Mouse (Mus musculus) liver, postnatal 0 days (tissue): ENCODE measurements around the gene Rhbdf2. TPM values are rescaled to one million over a fixed set of nuclear protein-coding genes. Genes with fewer than 3 reads are reported as not detected.
"Not testable (repeated sequence)": the region's sequence is repeated elsewhere in the genome, so short reads cannot be mapped to it uniquely, and the experiment has no call there.

Experiments
- ATAC-seq: fragments of 200-750 bp; cut with Nextera tagmentation; 2 replicates; pipeline ENCODE4 v1.8.0; 2017; ENCODE audit warnings: mild to moderate bottlenecking, moderate library complexity
- DNase-seq: peaks from one replicate; pipeline ENCODE4 v3.0.0-alpha.2; 2016
- H3K27ac ChIP-seq: fragments of 300-500 bp; sonication (generic); 2 replicates; pipeline ENCODE4 v1.5.1; 2014; ENCODE audit warnings: antibody characterized with exemption, moderate library complexity, mild to moderate bottlenecking, low read depth
- H3K27me3 ChIP-seq: fragments of 300-500 bp; sonication (generic); 2 replicates; pipeline ENCODE4 v1.6.1; 2014; ENCODE audit warnings: low read length, control low read depth, mixed read lengths; ENCODE audit not compliant: insufficient read depth
- H3K36me3 ChIP-seq: fragments of 300-500 bp; sonication (generic); replicated peaks from 2 replicates; pipeline ENCODE4 v1.6.1; 2014; ENCODE audit warnings: mild to moderate bottlenecking, control low read depth, low read length, moderate library complexity, mixed read lengths; ENCODE audit not compliant: insufficient read depth
- H3K4me1 ChIP-seq: fragments of 300-500 bp; sonication (generic); 2 replicates; pipeline ENCODE4 v1.6.1; 2014; ENCODE audit warnings: antibody characterized with exemption, mild to moderate bottlenecking, control low read depth; ENCODE audit not compliant: insufficient read depth
- H3K4me2 ChIP-seq: fragments of 300-500 bp; sonication (generic); 2 replicates; pipeline ENCODE4 v1.6.1; 2014; ENCODE audit warnings: low read depth, mild to moderate bottlenecking, low read length, moderate library complexity, mixed read lengths
- H3K4me3 ChIP-seq: fragments of 300-500 bp; sonication (generic); 2 replicates; pipeline ENCODE4 v1.5.1; 2014; ENCODE audit warnings: low read depth, low read length
- H3K9ac ChIP-seq: fragments of 300-500 bp; sonication (generic); replicated peaks from 2 replicates; pipeline ENCODE4 v1.6.1; 2014; ENCODE audit warnings: mild to moderate bottlenecking, moderate library complexity
- H3K9me3 ChIP-seq: fragments of 300-500 bp; sonication (generic); 2 replicates; pipeline ENCODE4 v1.6.1; 2016; ENCODE audit warnings: mild to moderate bottlenecking, control low read depth, low read length, mixed read lengths
- CTCF ChIP-seq: sonication (generic); IDR thresholded peaks from 2 replicates; pipeline ENCODE4 v1.5.1; 2016; ENCODE audit warnings: antibody characterized with exemption, low read depth
- EP300 ChIP-seq: IDR thresholded peaks from 2 replicates; pipeline ENCODE4 v1.6.1; 2016; ENCODE audit warnings: antibody characterized with exemption, low read depth, mild to moderate bottlenecking
- WGBS: fragments of 180-500 bp; shearing (Covaris S2); extraction: QIAGEN DNeasy Blood & Tissue Kit; methylation state at CpG from one replicate; pipeline ENCODE4 v1.1.7; 2014; ENCODE audit not compliant: insufficient replicate concordance; 5-methylcytosine and 5-hydroxymethylcytosine counted together
- polyA plus RNA-seq: library from polyadenylated mRNA; unstranded; fragments of >200 nt; fragmentation: Nextera tagmentation; extraction: Ambion mirVana; gene quantifications from 2 replicates; pipeline ENCODE4 v1.2.1, GENCODE M21; 2015

The Rhbdf2 gene
- 4.9 and 6.2 TPM in 2 replicates for polyA plus RNA-seq

GRCm38 (mm10) chr11:116626299-116627071 is at the start of gene Rhbdf2:
Gene Rhbdf2 (minus strand): TSS chr11:116627019.
- no peak within 1 kb of the TSS for H3K27ac ChIP-seq
- TF ChIP-seq EP300: no peak
- no peak for TF ChIP-seq CTCF
- H3K9ac ChIP-seq: no peak within 1 kb of the TSS
- no peak within 1 kb of the TSS for H3K4me2 ChIP-seq
- 68% methylated on average over 10 of the region's 10 CpGs for WGBS
- no peaks in the 10 kb centered on the region for H3K27me3 ChIP-seq
- H3K9me3 ChIP-seq: no peaks in the 10 kb centered on the region
- ATAC-seq (no peak), DNase-seq (no peak)
- no peaks in the 10 kb centered on the region for H3K36me3 ChIP-seq
- peaks cover 35% of the 10 kb centered on the region for H3K4me1 ChIP-seq
- no peak within 1 kb of the TSS for H3K4me3 ChIP-seq

DNA sequence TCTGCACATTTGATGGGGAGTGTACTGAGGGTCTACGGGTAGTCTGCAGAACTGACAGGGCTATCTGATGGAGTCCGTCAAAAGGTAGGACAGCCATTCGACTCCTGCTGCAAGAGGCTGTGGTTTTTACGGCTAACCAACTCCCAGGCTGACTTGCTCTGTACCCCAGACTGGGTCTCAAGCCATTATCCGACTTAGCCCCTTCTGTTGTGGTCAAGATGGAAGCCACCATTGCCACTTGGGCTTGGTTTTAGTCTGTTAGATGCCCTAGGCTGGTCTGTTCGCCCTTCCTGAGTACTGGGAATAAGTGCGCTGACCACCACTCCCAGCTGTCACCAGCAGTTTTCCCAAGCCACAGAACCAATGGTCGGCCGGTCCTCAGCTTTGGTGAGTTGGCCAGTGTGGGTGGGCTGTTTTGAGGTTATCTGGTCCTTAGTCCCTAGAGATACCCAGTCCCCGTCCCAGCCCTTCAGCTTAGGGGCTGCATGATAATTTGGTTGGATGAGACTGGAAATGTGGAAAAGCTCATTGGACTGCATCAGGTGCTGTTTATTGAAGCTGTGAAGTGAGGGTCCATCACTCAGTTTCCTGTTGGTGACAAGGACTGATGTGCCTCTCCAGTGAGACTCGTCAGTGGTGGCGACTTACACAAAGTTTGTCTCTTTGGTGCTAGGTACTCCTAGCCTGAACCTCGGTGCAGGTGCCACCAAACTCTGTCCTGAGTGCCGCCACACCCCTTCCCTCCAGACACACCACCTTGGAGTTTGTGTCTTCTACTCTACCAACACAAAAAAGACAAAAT is 49.6 kb upstream of the Rhbdf2 start:
- WGBS: 79% methylated on average over 14 of the region's 14 CpGs
- H3K27ac ChIP-seq: no peak overlapping the region
- peaks cover 48% of the 10 kb centered on the region for H3K36me3 ChIP-seq
- H3K27me3 ChIP-seq: no peaks in the 10 kb centered on the region
- H3K4me3 ChIP-seq: no peak overlapping the region
- ATAC-seq (no peak), DNase-seq (no peak)
- H3K9me3 ChIP-seq: no peaks in the 10 kb centered on the region
- TF ChIP-seq CTCF (no peak), EP300 (no peak)
- peaks cover 14% of the 10 kb centered on the region for H3K4me1 ChIP-seq
- no peak overlapping the region for H3K4me2 ChIP-seq
- H3K9ac ChIP-seq: no peak overlapping the region

DNA sequence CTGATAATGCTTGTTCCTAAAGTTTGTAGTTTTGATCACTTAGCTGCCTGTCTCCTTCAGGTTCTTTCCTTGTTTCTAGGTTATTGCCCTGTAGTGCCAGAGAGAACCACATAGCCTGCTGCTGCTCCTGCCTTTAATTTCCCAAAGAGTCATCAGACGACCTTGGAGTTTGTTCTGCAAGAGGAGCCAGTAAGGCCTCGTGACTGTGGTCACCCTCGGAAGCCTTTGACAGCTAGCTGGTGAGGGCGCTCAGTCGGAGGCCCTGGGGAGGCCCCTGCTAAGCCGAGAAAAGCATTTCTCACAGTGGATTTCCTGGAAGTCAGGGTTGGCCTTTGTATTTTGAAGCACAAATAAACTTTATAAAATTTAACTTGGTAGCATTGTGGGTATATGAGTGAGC is 48.6 kb upstream of the Rhbdf2 start:
- not testable (repeated sequence) for H3K4me3 ChIP-seq, DNase-seq, H3K9ac ChIP-seq, H3K27me3 ChIP-seq, H3K9me3 ChIP-seq, ATAC-seq, H3K4me2 ChIP-seq, H3K27ac ChIP-seq
- peaks cover 48% of the 10 kb centered on the region for H3K36me3 ChIP-seq
- H3K4me1 ChIP-seq: peaks cover 22% of the 10 kb centered on the region
- WGBS: 61% methylated on average over 6 of the region's 6 CpGs

DNA sequence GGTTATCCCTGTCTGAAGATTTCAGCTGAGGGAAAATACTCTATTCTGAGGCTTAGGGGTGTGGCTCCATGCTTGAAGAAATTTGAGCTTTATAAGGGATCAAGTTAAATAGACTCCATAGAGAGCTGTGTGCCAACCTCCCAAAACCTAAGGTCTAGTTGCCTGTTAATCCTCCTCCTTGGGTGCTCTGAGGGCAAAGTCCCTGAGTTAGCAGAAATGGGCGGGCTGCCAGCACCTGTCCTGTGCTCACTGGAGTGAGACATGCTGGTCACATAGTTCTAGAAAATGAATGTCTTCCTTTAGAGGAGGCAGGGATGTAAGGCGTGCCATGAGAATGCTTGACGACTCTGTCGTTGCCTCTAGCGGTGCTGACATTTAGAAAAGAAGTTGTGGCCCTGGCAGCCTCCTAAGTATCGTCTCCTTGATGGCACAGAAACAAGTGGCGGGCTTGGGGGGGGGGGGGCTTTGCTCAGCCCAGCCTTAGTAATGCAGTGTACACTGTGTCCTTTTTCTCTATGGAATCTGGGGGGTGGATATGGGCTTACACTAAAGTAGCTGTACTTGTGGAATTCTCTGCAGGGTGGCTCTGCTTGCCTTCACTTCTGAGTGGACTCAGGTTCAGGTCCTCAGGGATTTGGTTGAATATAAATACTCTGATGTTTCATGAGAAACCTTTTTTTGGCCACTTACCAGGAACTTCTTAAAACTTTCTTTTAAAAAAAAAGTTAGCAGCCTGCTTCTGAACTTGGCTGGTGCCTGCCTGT is 48.0 kb upstream of the Rhbdf2 start:
- Histone ChIP-seq H3K4me2 (no peak overlapping the region), H3K9ac (no peak overlapping the region), H3K36me3 (peaks cover 48% of the 10 kb centered on the region), H3K4me1 (peaks cover 22% of the 10 kb centered on the region), H3K27me3 (no peaks in the 10 kb centered on the region), H3K4me3 (no peak overlapping the region), H3K27ac (no peak overlapping the region), H3K9me3 (no peaks in the 10 kb centered on the region)
- 78% methylated on average over 7 of the region's 7 CpGs for WGBS
- ATAC-seq (no peak), DNase-seq (no peak)
- no peak for TF ChIP-seq CTCF
- no peak for TF ChIP-seq EP300

DNA sequence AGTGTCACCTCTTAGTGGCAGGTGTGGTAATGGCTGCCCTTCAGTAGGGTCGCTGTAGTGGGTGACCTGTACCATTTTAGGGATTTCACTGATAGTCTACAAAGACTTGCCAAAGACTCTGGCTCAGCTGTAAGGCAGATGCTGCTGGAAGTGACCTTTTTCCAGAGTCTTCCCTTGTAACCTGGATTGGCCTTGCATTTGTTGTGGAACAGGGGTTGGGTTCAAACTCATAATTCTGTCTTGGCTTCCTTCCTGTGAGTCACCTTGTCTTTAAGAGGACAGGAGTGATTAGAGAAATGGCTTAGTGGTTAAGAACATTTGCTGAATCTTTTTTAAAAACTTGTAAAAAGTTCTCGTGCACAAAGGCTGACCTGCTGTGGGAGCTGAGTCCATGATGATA is 46.6 kb upstream of the Rhbdf2 start:
- peaks cover 22% of the 10 kb centered on the region for H3K4me1 ChIP-seq

DNA sequence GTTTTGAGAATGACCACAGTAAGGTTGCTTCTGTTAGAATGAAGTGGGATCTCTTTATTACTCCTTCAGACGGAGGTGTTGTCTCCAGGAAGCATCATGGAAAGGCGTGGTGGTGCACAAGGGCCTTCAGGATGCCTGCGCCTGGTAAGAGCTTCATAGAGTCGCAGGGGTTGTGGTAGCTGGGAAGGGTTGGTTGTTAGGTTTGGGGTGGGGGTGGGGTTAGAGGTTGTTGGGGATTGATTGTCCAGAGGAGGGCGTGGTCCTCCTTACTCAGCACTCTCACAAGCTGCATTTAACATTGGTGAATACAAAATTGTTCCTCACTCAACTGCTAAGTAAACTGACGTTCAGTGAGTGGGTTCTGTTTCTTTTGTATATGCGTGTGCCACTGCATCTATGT is 45.8 kb upstream of the Rhbdf2 start:
- Histone ChIP-seq H3K27ac (peak overlapping the region; percentile 78), H3K36me3 (peaks cover 38% of the 10 kb centered on the region), H3K4me3 (peak overlapping the region; percentile 75), H3K9me3 (no peaks in the 10 kb centered on the region), H3K4me2 (peak overlapping the region; percentile 78), H3K4me1 (peaks cover 22% of the 10 kb centered on the region), H3K27me3 (no peaks in the 10 kb centered on the region), H3K9ac (peak overlapping the region; percentile 90)
- no peak for TF ChIP-seq CTCF
- no peak for TF ChIP-seq EP300
- WGBS: 15% methylated on average over 7 of the region's 7 CpGs
- DNase-seq (peak; percentile 47), ATAC-seq (no peak)

More for the DNA sequence above, 46.6 kb upstream of the Rhbdf2 start:
- peaks cover 42% of the 10 kb centered on the region for H3K36me3 ChIP-seq
- no peaks in the 10 kb centered on the region for H3K27me3 ChIP-seq
- H3K27ac ChIP-seq: no peak overlapping the region
- no peak overlapping the region for H3K9ac ChIP-seq
- DNase-seq (no peak), ATAC-seq (no peak)
- 72% methylated on average over 2 of the region's 2 CpGs for WGBS
- TF ChIP-seq EP300: no peak
- H3K9me3 ChIP-seq: no peaks in the 10 kb centered on the region
- no peak overlapping the region for H3K4me3 ChIP-seq
- H3K4me2 ChIP-seq: peak overlapping the region; percentile 78
